Mouse (Mus musculus) NIH3T3 (cell line): ENCODE data around the gene Ypel4.
"Not testable (repeated sequence)": the region's sequence is repeated elsewhere in the genome, so short reads cannot be mapped to it uniquely, and the experiment has no call there.

Source experiments
- DNase-seq: peaks from one replicate; pipeline ENCODE4 v3.0.0-alpha.2; 2012; ENCODE audit warnings: low read depth

The Ypel4 gene

DNA sequence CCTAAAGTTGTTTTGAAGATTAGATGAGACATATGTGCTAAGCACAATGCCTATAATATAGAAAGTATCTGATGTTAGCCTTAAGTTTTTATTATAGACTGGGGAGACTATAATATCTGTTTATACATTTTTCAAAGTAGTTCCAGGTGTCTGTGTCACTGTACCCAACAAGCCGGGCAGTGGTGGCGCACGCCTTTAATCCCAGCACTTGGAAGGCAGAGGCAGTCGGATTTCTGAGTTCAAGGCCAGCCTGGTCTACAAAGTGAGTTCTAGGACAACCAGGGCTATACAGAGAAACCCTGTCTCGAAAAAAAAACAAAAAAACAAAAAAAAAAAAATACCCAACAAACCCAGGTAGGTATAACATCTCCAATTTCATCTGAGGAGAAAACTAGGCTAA is 5.7 kb upstream of the Ypel4 start:
- not testable (repeated sequence) for DNase-seq

DNA sequence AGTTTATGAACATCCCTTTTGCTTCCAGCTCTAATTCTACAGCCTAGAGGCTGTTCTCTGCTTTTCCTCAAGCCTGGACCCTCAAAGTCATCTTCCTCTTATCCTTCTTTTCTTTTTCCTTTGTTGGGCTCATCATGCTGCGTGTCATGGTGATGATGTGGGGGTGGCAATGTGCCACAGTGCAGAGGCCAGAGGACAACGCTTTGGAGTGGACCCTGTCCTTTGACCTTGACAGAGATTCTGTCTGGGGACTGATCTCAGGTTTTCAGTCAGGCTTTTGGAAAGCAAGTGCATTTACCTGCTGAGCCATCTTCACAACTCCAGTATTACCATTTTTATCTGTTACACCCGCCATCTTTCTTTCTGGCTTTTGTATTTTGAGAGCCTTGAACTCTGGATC is 2.7 kb upstream of the Ypel4 start:
- DNase-seq: no peak

DNA sequence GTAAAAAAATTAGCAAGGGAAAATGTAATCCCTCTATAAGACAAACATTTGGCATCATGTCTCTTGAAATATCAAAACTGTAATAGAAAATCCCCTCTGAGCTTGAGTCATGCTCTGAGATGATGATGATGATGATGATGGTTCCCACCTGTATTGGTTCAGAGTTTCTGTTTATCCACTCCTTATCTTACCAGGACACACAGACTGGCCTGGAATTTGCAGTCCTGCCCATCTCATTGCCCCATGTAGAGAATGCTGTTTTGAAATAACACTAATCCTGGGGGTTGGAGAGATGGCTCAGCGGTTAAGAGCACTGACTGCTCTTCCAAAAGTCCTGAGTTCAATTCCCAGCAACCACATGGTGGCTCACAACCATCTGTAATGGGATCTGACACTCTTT is 1.5 kb upstream of the Ypel4 start:
- DNase-seq: no peak

- DNase-seq: peak; percentile 52
These were observed 550 bp downstream of the Ypel4 start for GRCm38 (mm10) chr2:84734351-84734864.

GRCm38 (mm10) chr2:84734919-84735318 is 1.1 kb downstream of the Ypel4 start:
- DNase-seq: peak; percentile 31

GRCm38 (mm10) chr2:84735346-84735920 is 1.6 kb downstream of the Ypel4 start:
- DNase-seq: peak; percentile 15

DNA sequence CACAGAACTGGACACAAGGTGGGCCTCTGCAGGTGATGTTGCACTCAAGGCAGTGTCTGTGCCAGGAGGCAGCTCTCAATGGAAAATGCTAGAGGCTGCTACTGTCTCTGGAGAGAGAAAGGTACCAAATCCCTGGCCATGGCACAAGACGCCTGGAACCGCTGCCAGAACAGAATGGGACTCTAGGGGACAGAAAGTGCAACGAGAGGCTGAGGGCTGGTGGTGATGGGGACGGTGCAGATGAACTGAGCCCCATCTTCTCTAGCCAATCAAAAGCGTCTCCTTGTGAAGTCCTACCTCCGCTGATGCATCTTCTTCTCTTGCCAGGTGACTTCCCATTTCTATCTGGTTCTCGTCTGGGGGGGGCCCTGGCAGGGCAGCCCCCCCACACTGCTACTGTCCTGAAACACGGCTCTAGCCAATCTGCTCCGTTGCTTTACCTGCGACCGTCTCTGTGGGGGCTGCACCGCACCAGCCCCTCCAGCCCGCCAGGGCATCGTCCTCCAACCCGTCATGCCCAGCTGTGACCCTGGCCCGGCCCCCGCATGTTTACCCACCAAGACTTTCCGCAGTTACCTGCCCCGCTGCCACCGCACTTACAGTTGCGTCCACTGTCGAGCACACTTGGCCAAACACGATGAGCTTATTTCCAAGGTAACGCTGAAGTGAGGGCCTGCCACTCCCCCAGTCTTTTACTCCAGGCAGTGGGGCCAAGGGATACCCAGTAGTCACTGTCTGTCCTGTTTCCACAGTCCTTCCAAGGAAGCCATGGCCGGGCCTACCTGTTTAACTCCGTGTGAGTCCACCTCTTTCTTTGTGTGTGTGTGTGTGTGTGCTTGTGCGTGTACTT is 2.7 kb downstream of the Ypel4 start:
- DNase-seq: peak; percentile 34

DNA sequence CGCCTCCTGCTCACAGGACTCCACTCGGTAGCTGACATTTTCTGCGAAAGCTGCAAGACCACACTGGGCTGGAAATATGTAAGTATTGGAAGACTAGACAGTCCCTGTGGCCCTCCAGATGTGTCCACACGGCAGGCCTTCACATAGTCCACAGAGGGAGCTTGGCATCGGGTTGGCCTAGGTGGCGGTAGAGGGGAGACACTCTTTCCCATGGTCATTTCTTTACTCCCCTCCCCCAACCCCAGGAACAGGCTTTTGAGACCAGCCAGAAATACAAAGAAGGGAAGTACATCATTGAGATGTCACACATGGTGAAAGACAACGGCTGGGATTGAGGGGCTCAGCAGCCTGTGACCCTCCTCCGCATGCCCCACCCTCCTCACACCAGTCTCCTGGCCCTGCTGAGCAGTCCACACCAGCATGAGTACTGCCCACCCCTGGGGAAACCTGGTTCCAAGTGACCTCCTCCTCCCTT is 3.6 kb downstream of the Ypel4 start:
- peak; percentile 41 for DNase-seq

DNA sequence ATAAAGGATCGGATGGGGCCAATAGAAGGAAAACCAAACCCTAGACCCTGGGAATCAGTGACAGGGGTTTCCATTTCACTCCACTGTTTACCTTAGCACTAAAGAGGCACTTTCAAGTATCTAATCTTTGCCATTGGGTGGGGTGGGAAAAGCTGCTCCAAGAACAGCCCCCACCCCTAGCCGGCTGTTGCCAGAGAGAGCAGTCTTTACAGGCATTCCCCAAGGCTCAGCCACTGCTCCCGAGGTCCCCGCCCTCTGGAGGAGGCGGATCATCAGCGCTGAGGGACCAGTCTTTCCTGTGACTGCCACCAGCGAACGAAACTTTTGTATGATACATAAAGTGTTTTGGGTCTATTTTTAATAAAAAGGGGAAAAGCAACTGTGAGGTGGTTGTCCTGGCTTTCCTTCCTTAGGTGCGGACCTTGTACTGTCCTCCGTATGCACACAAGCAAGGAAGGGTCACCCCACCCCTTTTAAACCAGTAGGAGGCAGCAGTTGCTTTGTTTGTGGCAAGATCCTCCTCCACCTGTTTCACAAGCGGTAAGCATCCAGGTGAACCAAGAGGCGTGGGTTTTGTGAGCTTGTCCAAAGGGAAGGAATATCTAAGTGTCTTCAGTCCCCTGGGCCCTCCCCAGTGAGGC is 4.5 kb downstream of the Ypel4 start:
- DNase-seq: peak; percentile 53

- peak; percentile 73 for DNase-seq
These were observed 6.9 kb downstream of the Ypel4 start for GRCm38 (mm10) chr2:84740608-84741333.

- DNase-seq: no peak
These were observed 8.1 kb downstream of the Ypel4 start for GRCm38 (mm10) chr2:84741841-84742450.

GRCm38 (mm10) chr2:84742451-84743283 is 8.8 kb downstream of the Ypel4 start:
- DNase-seq: peak; percentile 80

DNA sequence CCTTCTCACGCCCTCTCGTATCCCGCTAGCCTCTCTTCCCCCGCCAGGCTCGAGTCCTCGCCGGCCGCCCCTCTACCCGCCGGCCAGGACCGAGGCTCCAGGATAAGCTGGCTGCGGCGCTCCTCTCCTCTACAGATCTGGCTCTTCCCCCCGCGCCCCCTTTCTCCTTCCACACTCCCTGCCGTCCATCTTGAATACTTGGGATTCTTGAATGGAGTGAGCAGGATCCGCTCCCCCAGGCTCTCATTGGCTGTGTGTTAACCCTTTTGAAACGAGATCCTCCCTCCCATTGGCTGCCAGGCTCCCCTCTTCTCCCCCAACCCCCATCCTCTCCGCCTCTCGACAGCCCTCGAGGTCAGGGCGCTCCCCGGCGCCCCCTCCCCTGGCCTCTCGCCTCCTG is 9.7 kb downstream of the Ypel4 start, which contains the start of gene Gm19426:
Gene Gm19426, minus strand, starts transcription at position 95 of the 400 bp plus-strand sequence.
- DNase-seq: peak; percentile 94

GRCm38 (mm10) chr2:84744126-84744525 is 10.3 kb downstream of the Ypel4 start:
- DNase-seq: no peak

DNA sequence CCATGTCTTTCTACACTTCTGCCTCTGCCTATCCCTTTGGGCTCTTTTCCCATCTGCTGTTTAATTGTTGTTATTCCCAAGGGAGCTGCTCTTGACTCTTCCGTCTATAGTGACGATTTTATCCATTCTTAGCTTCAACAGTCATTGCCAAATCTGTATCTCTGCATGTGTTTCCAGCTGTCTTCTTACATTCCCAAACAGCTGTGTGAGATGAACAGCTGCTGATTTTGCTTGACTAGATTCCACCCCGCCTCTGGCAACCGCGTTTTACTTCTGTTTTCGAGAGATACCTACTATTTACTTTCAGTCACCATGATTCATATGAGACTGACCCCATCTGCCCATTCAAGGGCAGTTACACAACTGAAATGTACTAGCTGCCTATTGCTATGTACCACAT is 16.3 kb downstream of the Ypel4 start:
- DNase-seq: peak; percentile 76

DNA sequence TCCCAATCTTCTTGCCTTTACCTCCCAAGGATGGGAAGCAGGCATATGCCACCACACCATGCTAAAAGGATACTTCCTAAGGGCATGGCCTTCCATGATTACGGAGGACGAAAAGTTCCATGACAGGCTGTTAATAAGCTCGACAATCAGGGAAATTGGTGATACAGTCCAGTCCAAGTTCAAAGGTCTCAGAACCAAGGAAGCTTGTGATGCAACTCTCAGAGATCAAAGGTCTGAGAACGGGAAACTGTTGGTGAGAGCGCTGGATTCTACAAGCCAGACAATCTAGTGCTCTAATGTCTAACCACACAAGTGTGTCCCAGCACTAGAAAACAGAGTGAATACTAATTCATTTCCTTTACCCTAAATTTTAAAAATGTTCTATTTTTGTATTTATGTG is 22.4 kb downstream of the Ypel4 start:
- no peak for DNase-seq

DNA sequence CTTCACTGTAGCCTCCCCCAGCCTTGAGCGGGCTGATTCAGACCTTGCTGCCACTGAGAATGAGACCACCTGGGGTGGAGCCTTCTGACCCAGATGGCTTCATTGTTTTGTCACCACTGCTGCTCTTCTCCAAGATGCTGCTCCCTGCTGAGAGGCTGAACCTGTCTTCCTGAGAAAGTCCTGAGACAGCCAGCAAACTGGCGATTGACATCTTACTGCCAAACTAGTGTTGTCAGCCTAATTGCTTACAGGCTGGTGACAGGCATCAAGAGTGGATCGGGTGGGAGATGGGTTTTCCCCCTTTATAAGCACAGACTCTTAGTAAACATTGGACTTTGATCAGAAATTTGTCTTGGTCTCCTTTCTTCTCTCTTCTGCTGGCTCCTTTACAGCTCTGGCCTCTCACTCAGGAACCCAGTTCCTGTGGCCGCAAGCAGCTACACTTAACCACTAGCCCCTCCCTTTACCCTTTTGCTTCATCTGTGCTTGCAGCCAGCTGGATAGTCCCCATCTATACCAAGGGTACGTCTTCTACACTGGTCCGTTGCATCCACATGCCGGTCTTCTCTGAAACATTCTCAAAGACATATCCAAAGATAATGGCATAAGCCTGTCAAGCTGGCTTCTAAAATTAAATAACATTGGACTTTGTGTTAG is 23.3 kb downstream of the Ypel4 start:
- no peak for DNase-seq

GRCm38 (mm10) chr2:84758542-84759127 is 24.8 kb downstream of the Ypel4 start:
- DNase-seq: peak; percentile 69

- no peak for DNase-seq
These were observed 26.9 kb downstream of the Ypel4 start for GRCm38 (mm10) chr2:84760777-84761176.

DNA sequence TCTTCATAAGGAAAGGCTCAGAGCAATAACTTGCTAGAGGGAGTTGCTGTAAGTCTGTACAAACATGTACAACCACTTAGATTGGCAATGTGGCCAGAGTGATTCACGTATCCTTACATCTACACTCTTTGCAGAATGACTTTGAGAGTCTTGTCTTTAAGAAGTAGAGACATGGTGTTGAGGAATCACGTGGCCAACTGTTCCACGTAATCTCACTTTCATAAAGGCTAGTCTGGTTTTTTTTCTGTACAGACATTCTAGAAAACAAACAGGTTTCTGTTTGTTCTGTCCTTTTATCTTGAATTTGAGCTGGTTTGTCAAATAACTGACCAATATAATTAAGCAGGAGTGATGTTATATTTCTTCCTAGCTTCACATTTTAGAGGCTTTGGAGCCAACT is 27.5 kb downstream of the Ypel4 start:
- DNase-seq: no peak
